Mouse (Mus musculus) adrenal gland, postnatal 14 days (tissue): Measurements from ENCODE around the gene Gm12166. TPM values are rescaled to one million over a fixed set of nuclear protein-coding genes. Genes with fewer than 3 reads are reported as not detected.
A peak's percentile ranks its signal among the peaks of the same experiment; 100 is the strongest.

Experiments
- DNase-seq: peaks from one replicate; pipeline ENCODE4 v3.0.0; 2021; ENCODE audit warnings: mixed read lengths
- total RNA-seq: library from RNA; stranded (reverse); gene quantifications from 2 replicates; pipeline ENCODE4 v1.2.3, GENCODE M21; 2021

The Gm12166 gene
- total RNA-seq, 1 experiment from 2014 or later = 4.1 TPM

DNA sequence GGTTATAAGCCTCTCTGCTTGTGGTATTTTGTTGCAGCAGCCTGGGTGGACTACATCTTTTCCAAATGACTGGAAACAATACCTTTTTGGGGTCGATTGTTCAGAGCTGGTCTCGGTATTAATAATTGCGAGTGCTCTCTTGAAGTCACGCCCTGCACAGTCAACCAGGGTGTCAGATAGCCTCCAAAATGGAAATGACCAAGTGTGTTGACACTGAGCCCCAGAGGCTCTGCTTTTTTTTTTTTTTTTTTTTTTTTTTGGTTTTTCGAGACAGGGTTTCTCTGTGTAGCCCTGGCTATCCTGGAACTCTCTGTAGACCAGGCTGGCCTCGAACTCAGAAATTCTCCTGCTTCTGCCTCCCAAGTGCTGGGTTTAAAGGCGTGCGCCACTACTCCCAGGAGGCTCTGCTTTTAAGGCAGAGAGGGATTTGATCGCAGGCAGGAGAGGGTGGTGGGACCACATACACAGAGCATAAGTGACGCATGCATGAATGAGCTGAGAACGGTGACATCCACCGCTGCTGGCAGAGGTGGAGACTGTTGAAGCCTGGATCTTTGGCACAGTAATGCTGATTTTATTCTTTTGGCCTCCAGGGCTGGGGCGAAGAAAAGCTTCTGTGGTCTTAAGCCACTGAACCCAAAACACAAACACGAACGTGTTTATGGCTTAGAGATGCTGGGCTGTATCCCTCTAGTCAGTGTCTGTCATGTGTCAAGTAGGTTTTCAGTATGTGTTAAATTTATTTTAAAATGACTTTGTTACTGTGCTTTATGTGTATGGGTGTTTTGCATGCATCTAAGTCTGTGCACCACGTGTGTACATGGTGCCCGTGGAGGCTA lies 21.9 kb upstream of the Gm12166 start:
- no peak for DNase-seq

DNA sequence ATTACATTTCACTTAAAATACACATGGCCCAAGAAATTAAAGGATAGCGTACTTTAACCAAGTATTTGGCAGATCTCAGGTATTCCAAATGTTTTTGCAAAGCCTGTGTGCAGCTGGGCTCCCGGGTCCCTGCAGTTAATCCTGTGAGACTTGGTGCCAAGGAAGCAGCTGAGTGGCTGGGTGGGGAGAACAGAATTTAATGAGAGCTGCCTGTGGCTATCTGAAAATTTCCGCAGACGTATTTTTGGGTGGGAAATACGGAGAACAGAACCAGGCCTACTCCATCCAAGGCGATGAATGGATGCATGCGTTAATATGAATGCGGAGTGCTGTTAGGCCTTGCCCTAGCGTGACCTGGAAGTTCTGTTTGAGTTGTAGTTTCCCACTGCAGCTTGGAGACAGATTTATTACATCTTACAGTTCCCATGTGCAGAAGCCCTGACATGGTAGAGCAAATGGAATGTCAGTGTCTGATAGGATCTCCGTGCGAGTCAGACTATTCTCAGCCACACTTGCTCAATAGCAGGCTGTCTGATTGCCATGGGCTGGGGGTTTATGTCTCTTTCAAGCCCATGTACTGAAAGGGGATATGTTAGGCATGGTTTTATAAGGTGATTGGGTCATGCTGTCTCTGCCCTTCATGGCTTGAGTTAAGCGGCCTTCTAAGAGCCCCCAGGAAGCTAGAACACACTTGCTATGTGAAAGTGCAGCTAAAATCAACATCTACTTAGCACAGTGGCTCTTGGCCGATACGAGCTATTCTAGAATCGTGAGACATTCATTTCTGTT lies 21.1 kb upstream of the Gm12166 start:
- DNase-seq = no peak

DNA sequence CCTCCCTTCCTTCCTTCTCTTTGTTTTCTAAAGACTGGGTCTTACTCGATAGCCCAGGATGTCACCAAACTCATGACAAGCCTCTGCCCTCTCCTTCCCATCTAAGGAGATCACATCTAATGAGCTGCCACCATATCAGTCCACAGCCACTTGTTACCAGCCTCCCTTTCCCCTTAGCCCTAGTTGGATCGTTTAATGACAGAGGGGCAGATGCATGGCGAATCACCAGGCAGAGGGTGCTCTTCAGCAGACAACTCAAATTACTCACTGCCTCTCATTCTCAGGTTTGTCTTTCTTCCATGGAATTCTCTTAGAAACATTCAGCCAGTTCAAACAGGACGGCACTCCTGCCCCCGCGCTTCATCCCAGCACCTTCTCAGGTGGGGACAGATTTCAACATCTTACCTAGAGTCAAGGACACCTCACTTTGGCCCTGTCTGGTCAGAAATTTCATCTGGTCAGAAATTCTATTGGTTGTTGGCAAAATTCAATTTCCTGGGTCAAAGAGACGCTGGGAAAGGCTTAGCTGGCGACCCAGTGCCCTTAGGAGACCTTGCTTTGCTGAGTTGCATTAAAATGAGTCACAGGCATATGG lies 20.4 kb upstream of the Gm12166 start:
- DNase-seq = no peak

DNA sequence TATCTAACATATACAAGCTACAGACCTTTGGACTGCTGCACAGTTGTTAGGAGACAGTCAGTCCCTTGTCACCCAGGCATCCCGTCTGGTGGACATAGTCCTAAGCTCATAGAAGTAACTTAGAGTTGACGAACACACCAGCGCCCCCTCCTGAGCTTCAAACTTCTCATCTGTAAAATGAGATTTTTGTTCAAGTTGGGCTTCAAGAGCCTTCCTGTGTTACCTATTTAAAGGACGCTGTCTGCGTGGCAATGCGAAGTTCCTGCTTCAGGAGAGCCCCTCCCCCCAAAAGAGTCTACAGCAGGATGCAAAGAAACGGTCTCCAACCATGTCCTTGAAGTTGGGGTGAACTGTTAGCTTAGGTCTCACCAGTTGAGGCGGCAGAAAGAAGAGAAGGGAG lies 18.7 kb upstream of the Gm12166 start:
- DNase-seq = no peak

DNA sequence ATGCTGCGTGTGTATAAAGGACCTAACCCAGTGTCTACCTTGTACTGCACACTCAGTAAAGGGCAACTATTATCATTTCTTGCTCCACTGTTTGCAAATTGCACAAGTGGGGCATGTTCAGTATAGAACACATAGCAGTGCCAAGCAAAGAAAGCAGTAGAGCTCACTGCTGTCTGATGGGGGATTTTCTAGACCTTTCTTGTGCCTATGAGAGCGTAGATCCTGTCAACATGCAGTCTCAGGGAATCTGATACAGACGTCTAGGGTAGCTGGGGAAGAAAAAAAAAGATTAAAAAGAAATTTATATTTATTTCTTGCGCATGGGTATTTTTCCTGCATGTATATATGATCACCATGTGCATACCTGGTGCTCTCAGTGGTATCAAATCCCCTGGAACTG lies 18.0 kb upstream of the Gm12166 start:
- DNase-seq = no peak

DNA sequence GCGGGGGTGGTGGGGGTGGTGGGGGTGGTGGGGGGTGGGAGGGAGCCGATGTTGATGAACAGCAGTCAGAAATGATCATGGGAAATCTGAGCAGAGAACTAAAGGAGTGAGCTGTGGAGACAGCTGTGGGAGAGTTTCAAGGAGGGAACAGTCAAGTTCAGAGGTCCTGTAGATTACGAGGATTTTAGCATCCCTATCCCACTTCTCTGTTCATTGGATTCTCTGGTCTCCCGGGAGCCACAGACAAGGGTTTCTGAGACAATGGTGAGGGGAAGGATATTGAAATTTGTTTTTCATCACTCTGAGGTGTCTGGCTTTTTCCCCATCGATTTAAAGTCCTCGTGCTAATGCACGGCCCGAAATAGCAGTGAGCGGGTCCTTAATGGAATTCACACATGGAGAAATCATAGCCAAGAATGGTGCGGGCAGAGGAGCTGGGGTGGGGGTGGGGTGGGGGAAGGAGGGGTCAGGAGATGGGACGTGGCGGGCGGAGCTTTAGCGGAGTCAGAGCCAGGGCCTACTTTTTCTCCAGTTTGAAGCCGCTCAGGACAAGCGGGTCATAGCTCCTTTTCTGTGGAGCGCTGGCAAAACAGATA lies 17.4 kb upstream of the Gm12166 start:
- DNase-seq = no peak

DNA sequence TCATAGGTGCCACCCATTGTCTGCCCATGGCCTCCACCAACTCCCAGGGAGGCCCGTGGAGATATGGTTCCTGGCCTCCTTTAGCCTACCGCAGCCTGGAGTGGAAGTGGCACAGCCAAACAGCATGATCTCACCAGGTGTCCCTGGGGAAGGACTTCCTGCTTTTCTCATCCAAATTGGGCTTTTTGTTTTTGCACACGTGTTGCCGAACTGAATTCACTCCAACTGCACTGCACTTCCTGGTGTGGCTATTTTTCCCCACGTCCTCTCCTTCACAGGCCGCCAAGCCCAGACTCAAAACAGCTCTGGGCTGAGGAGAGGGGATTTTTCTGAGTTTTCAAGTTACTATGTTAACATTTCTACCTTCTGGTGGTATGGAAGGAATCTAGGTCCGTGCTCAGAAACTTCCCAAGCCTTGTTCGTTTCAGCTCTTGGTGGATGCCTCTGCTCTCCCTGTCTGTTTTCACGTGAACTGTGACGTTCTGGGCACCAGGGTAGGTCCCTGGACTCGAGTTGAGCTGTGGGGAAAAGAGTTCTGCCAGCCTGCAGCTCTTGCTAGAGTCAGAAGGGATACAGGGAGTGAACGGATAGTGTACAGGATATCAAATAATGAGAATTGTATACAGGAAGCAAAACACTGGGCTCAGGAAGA lies 16.8 kb upstream of the Gm12166 start:
- peak; percentile 37 for DNase-seq

DNA sequence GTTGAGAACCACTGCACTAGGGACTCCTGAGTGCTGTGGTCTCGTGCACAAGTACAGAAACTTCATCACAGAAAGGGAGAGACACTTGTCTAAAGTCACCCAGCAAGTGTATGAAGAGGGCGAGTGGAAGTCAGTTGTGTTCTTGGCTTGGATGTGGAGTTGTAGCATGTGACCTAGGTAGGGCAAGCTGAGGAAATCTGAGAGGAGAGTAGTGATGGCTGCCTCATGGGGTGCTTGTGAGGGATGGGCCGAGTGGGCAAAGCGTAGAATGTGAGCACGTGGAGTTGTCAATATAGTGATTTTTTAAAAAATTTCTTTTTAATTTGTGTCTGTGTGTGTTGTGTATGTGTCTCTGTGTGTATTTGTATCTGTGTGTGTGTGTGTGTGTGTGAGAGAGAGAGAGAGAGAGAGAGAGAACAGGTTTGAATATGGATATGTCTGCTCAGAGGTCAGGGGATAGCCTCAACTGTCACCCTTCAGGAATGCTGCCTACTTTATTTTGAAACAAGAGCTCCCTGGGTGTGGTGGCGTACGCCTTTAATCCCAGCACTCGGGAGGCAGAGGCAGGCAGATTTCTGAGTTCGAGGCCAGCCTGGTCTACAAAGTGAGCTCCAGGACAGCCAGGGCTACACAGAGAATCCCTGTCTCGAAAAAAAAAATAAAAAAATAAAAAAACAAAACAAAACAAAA lies 15.4 kb upstream of the Gm12166 start:
- no peak for DNase-seq

DNA sequence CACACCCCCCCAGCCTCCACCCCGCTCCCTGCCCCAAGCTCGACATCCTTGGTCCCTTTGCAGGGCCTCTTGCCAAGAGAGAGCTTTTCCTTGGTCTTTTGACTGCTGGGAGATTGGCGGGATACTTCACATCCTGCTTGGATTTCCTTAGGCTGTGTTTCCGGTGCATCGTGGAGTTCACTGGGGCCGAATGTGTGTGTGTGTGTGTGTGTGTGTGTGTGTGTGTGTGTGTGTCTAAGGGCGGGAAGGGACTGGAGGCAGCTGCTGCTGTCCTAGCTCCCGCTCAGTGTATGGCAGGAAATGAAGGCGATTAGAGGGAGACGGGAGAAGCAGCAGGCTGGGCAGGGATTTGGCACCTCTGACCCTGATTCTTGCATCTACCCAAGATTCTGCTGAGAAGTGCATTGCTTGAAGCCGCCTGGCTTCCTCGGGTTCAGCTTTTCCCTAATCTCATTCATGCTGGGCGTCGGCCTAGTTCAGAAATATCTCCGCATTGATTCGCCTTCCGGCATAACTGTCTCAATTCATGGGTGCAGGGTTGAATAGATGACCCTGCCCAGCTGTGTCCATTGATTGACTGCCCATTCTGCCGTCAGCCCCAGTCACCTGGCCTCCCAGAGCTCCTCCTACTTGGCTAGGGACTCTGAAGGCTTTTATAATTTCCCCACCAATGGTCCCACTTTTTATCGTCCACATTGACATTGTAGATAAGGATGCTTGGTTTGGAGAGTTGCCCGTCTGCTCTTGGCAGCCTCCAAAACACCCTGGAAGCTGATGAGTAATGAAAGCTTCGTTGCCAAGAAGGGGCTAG lies 13.3 kb upstream of the Gm12166 start:
- peak; percentile 85 for DNase-seq

DNA sequence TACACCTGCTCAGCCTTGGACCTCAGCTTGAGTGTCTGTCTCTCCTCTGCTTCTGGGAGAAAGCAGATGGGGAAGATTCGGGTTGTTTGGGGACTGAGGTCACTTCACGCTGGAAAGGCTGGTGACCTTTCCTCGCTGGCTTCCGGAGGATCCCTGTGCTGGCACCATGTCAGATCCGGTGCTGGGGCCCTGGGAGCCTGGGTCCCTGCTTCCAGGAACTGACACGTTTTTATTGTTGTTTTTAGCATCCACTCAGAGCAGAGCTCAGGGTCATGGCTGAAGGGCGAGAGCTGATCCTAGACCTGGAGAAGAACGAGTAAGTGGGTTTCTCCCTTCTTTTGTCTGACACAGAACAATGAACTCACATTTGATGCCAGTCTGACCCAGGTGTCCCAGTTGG lies 12.6 kb upstream of the Gm12166 start:
- DNase-seq = peak; percentile 67

DNA sequence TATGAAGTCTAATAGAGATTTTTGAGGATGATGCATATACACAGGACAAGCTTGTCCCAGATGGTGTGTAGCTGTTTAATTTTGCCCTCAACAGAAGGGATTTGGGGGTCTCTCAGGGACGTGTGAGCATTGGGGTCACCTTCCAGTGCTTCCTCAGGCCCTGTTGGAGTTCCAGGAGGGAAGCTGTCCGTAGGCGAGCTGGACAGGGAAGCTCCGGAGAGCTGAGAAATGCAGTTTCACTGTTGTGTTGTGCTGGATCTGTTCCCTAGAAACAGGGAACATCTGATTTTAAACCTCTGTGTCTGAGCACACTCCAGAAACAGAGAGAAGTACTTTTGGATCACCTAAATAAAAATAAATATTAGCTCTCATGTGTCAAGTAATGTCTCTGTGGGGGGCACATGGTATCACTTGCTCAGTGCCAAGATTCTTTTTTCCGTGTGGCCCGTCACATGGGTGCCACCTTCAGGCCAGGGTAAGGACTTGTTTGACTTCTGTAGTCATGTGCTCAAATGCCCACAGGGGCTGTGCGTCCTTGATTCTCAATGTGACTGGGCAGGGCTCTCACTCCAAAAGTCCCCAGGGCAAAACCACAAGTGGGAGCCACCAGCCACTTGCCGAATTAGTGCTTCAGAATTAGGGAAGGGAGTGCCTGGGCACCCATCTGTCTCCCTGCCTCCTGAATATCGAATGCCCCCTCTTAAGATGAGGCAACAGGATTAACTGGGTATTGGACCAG lies 11.0 kb upstream of the Gm12166 start:
- peak; percentile 69 for DNase-seq

DNA sequence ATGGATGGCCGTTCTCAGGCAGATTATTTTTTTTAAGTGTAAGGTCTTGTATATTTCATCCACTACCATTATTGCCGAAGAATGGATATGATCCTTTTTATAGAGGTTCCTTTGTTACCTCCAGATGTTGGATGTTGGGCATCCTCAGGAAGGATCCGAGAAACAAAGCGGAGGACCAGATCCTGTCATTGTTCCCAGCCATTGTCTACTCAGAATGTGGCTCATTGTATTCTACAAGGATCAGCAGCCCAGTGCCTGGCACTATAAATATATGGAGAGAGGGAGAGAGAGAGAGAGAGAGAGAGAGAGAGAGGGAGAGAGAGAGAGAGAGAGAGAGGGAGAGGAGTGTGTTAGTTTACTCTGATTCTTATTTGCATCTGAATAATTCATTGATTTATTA lies 10.4 kb upstream of the Gm12166 start:
- no peak for DNase-seq

DNA sequence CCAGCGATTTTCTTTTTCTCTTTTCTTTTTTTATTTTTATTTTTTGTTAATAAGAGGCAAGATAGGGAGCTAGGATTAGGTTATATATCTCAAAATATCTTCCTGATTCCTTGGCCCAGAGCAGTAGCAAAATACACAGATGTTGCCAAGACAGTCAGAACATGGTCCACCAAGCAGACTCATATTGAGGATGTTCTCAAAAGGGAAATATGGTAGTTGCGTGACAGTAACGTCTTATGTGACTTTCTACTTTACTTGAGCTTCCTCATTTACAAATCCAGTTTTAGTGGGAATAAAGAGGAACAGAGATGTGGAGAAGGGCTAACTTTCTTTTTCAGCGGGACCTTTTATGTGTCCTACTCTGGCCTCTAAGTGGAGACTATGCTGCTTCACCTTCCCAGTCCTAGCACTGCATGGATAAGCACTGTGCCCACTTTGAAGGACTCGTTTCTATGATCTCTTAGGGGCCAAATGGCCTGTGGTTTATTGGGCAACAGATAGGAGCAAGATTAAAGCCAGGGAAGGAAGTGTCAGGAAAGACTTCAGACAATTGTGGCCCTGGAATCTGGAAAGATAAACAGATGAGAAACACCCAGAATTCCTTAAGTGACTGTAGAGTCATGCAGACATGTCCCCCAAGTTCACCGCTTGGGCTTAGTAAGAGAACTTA lies 9.8 kb upstream of the Gm12166 start:
- DNase-seq = no peak

DNA sequence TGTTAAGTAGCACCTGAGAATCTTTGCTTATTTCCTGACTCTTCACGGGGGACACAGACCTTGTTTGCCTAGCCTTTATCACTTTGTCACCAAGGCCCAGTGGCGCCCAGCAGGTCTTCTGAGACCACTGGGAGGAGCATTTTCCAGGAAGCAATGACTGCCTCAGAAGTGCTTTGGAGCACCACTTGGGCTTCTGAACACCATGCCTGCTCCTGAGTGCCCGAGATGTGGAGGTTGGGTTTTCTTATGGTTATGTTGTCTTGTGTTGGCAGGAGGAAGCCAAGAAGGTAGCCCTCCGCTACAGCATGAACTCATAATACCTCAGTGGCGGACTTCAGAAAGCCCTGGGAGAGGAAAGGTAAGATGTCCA lies 8.5 kb upstream of the Gm12166 start:
- no peak for DNase-seq

DNA sequence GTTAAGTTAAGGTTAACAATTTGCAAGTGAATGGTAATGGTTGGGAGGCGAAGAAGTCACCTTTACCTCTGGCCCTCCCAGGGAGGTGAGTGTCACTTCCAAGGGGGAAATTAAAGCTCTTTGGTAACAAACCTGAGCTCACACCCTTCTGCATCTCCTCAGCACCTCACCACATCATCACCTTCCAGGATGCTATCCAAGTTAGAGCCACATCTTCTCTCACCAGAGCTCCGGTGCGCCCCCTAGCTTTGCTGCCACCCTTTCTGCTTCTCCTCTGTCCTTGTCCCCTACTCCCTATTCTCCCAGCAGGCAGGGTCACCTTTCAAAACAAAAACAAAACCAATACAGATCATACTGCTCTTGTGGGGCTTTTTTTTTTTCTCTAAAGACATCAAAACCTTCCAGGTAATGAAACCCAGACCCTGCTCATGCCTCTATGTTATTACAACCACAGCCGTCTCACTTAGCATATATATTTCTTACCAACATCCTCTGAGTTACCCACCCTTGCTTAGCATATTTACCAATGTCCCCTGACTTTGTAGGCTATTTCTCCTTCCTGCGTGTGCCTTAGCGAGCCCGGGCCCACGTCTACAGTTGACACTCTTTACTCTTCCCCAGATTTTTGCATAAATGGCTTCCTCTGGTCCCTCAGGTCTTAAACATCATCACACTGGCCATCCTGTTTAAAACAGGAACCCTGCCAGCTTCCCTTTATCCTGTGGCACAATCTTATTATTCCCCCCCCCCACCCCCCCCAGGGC lies 7.9 kb upstream of the Gm12166 start:
- DNase-seq = peak; percentile 35

DNA sequence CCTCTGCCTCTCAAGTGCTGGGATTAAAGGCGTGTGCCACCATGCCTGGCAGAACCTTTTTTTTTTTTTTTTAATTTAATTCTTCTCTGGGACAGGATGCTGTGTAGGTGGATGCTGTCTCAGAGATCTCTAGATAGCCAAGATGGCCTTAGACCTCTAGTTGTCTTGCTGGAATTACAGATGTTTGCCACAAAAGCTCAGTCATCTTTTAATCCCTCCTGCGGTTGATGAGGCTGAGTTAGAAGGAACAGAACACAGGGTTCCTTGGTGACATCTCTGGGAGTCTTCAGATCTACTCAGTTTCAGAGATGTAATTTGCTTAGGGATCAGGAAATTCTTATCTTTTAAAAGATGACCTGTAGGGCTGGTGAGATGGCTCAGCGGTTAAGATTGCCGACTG lies 6.8 kb upstream of the Gm12166 start:
- DNase-seq = no peak

DNA sequence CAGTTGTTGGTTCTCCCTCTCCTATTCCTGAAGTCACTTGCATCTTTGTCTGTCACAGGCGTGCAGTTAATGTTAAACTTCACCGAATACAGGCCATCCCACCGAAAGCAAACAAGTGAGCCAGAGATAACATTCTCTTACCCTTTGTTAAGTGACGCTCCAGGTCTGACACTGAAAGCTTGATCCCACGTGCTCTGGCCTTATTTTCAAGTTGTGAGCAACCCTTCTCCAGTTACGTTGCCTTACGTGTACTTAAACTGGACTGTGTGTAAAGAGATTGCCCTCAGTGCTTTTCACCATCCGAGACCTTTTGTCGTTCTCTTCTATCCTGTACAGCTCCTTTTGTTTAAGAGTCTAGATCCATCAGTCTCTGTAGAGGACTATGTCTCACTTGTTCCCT lies 5.9 kb upstream of the Gm12166 start:
- DNase-seq = no peak

DNA sequence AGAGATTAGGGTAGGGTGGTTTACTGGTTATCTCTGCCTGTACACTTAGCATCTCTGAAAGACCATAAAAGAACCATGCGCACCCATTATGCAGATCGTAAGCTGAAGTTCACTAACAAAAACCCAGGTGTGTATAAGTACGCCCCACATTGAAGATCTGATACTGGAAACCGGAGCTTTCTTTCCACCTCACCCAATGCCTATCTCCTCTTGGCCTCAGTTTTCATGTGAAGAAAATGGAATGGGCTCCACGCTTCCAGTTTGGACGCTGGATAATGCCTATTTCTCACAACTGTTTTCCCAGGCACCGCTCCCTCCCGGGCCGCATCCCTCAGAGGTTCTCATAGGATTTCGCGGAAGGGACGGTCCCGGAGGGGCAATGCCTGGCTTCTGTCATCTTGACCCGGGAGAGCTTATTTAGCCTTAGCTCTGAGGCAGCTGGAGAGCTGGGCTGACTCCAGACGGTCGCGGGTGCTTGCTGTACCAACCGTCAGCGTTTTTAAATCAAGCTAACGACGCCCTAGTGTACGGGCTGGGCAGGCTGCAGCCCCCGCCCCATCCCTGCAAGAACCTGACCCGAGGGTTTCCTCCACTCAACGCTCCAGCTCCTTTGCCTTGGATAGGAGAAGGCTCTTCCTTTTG lies 4.8 kb upstream of the Gm12166 start:
- no peak for DNase-seq
